Comparison of ENCODE assay signal across 19 mouse cellular contexts in genomic region chr2:97652711-97653110, GRCm38 (mm10).
"Had no signal": no experiment of that assay in that cellular context is flagged by ENCODE, and none has a peak within 500 bp of the region (broad histone marks: within the 10 kb centered on the region; RNA-seq: fewer than 3 reads in every experiment).

No protein-coding gene starts in this region.

- ATAC-seq: liver, embryonic 12.5 days had no signal

- DNase-seq: kidney, adult 2 months; kidney, postnatal 25 days; layer of hippocampus, adult 9-11 months; liver; lung, adult 18-20 months; lung, postnatal 10 days; lung, postnatal 4 days; midbrain, embryonic 14.5 days; thymus, adult 18-20 months; thymus, postnatal 36 days had no signal

- H3K27me3 ChIP-seq: limb, embryonic 13.5 days; liver, embryonic 12.5 days; liver, embryonic 15.5 days; lung, embryonic 15.5 days; neural tube, embryonic 12.5 days; neural tube, embryonic 15.5 days had no signal

- H3K9ac ChIP-seq: limb, embryonic 13.5 days; liver, embryonic 12.5 days; liver, embryonic 15.5 days; lung, embryonic 15.5 days; neural tube, embryonic 12.5 days; neural tube, embryonic 15.5 days had no signal

- H3K9me3 ChIP-seq: limb, embryonic 10.5 days; limb, embryonic 13.5 days; liver, embryonic 12.5 days; liver, embryonic 15.5 days; lung, embryonic 15.5 days; neural tube, embryonic 12.5 days; neural tube, embryonic 15.5 days had no signal

- H3K27ac ChIP-seq: kidney, postnatal 0 days; layer of hippocampus, adult 2 months; limb, embryonic 10.5 days; limb, embryonic 13.5 days; liver, embryonic 12.5 days; liver, embryonic 15.5 days; lung, embryonic 15.5 days; neural tube, embryonic 12.5 days; neural tube, embryonic 15.5 days had no signal

- H3K4me3 ChIP-seq: layer of hippocampus, adult 2 months; limb, embryonic 10.5 days; limb, embryonic 13.5 days; liver, embryonic 12.5 days; liver, embryonic 15.5 days; lung, embryonic 15.5 days; neural tube, embryonic 12.5 days; neural tube, embryonic 15.5 days had no signal

- H3K36me3 ChIP-seq: limb, embryonic 10.5 days; limb, embryonic 13.5 days; liver, embryonic 12.5 days; liver, embryonic 15.5 days; lung, embryonic 15.5 days; neural tube, embryonic 12.5 days; neural tube, embryonic 15.5 days had no signal

- H3K4me1 ChIP-seq: limb, embryonic 10.5 days; limb, embryonic 13.5 days; liver, embryonic 12.5 days; liver, embryonic 15.5 days; lung, embryonic 15.5 days; neural tube, embryonic 12.5 days; neural tube, embryonic 15.5 days had no signal

- H3K4me2 ChIP-seq: limb, embryonic 13.5 days; liver, embryonic 12.5 days; liver, embryonic 15.5 days; lung, embryonic 15.5 days; neural tube, embryonic 12.5 days; neural tube, embryonic 15.5 days had no signal
